Mouse (Mus musculus): ENCODE results near the gene Mbnl1. TPM values are rescaled to one million over a fixed set of nuclear protein-coding genes. Genes with fewer than 3 reads are reported as not detected.
"Not testable (repeated sequence)": the region's sequence is repeated elsewhere in the genome, so short reads cannot be mapped to it uniquely, and the experiment has no call there.

The Mbnl1 gene
- 58.0 and 66.8 TPM in 2 replicates for polyA plus RNA-seq (2014; fragmentation: Nextera tagmentation; extraction: Ambion mirVana)

- H3K36me3 ChIP-seq (ENCODE audit: control insufficient read depth, insufficient read depth, low read length) = no peaks in the 10 kb centered on the region
- DNase-seq (no peak), ATAC-seq (ENCODE audit: low FRiP score, low TSS enrichment) (no peak)
- no peak within 1 kb of the TSS for H3K4me3 ChIP-seq (replicated peaks; ENCODE audit: low read depth, low read length)
- no peaks in the 10 kb centered on the region for H3K4me1 ChIP-seq (ENCODE audit: control insufficient read depth, insufficient read depth, low read length)
- 79% methylated on average over 5 of the region's 5 CpGs for WGBS
- no peaks in the 10 kb centered on the region for H3K9me3 ChIP-seq (ENCODE audit: control insufficient read depth, low read length)
- H3K4me2 ChIP-seq (ENCODE audit: low read length) = no peak within 1 kb of the TSS
- H3K27ac ChIP-seq (replicated peaks; ENCODE audit: low read depth, low read length) = no peak within 1 kb of the TSS
- H3K27me3 ChIP-seq (ENCODE audit: control insufficient read depth, insufficient read depth, low read length) = no peaks in the 10 kb centered on the region
- H3K9ac ChIP-seq (replicated peaks; ENCODE audit: low read length) = no peak within 1 kb of the TSS
Measured at GRCm38 (mm10) chr3:60472681-60473177, at the start of gene Mbnl1. TSS of gene Mbnl1 (plus strand) at chr3:60472830.

GRCm38 (mm10) chr3:60424148-60424547, 48.5 kb upstream of the Mbnl1 start:
- H3K36me3 ChIP-seq (ENCODE audit: control insufficient read depth, insufficient read depth, low read length) = no peaks in the 10 kb centered on the region
- H3K4me1 ChIP-seq (ENCODE audit: control insufficient read depth, insufficient read depth, low read length) = no peaks in the 10 kb centered on the region
- H3K9ac ChIP-seq (replicated peaks; ENCODE audit: low read length) = no peak overlapping the region
- H3K4me2 ChIP-seq (ENCODE audit: low read length) = no peak overlapping the region
- no peak overlapping the region for H3K4me3 ChIP-seq (replicated peaks; ENCODE audit: low read depth, low read length)
- WGBS = 81% methylated on average over 1 of the region's 1 CpGs
- no peak for DNase-seq
- H3K9me3 ChIP-seq (ENCODE audit: control insufficient read depth, low read length) = no peaks in the 10 kb centered on the region
- H3K27ac ChIP-seq (replicated peaks; ENCODE audit: low read depth, low read length) = no peak overlapping the region
- no peaks in the 10 kb centered on the region for H3K27me3 ChIP-seq (ENCODE audit: control insufficient read depth, insufficient read depth, low read length)
- no peak for ATAC-seq (ENCODE audit: low FRiP score, low TSS enrichment)

DNA sequence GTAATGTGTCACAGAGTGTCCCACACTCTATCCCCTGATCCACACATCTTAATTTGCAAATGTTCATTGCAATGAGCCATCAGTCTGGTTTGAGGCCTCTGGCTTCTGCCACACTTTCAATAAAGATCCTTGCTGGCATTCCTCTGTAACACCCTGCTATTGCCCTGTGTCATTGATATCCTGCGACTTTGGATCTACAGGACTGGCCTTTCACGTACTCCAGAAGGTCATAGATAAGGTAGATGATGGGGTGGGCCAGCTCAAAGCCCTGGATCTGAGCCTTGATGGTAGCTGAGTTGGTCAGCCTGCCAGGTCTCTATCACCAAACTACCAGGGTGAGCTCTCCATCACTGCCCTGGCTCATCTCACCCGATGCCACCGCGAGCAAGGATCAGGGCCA, 43.6 kb upstream of the Mbnl1 start:
- H3K27ac ChIP-seq (replicated peaks; ENCODE audit: low read depth, low read length) = no peak overlapping the region
- H3K36me3 ChIP-seq (ENCODE audit: control insufficient read depth, insufficient read depth, low read length) = no peaks in the 10 kb centered on the region
- no peak overlapping the region for H3K9ac ChIP-seq (replicated peaks; ENCODE audit: low read length)
- no peak overlapping the region for H3K4me2 ChIP-seq (ENCODE audit: low read length)
- H3K4me3 ChIP-seq (replicated peaks; ENCODE audit: low read depth, low read length) = no peak overlapping the region
- no peaks in the 10 kb centered on the region for H3K27me3 ChIP-seq (ENCODE audit: control insufficient read depth, insufficient read depth, low read length)
- ATAC-seq (ENCODE audit: low FRiP score, low TSS enrichment) (no peak), DNase-seq (no peak)
- no peaks in the 10 kb centered on the region for H3K9me3 ChIP-seq (ENCODE audit: control insufficient read depth, low read length)
- 95% methylated on average over 5 of the region's 5 CpGs for WGBS
- no peaks in the 10 kb centered on the region for H3K4me1 ChIP-seq (ENCODE audit: control insufficient read depth, insufficient read depth, low read length)

DNA sequence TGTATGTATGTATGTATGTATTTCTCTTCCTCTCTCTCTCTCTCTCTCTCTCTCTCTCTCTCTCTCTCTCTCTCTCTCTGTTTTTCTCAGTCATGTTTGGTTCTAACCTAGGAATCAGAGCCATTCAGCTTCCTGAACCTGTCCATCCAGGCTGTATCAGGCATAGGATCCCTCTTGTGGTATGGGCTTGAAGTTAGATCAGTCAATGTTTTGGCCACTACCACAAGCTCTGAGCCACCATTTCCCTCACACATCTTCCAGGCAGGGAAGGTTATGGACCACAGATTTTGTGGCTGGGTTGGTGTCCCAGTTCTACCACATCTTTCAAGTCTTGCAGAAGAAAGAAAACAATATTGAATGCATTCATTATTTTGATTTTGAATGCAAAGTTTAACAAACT, 35.4 kb upstream of the Mbnl1 start:
- Histone ChIP-seq H3K27me3 (ENCODE audit: control insufficient read depth, insufficient read depth, low read length) (no peaks in the 10 kb centered on the region), H3K4me2 (ENCODE audit: low read length) (no peak overlapping the region), H3K4me1 (ENCODE audit: control insufficient read depth, insufficient read depth, low read length) (no peaks in the 10 kb centered on the region), H3K36me3 (ENCODE audit: control insufficient read depth, insufficient read depth, low read length) (no peaks in the 10 kb centered on the region), H3K4me3 (replicated peaks; ENCODE audit: low read depth, low read length) (no peak overlapping the region), H3K9ac (replicated peaks; ENCODE audit: low read length) (no peak overlapping the region), H3K27ac (replicated peaks; ENCODE audit: low read depth, low read length) (no peak overlapping the region), H3K9me3 (ENCODE audit: control insufficient read depth, low read length) (no peaks in the 10 kb centered on the region)
- ATAC-seq (ENCODE audit: low FRiP score, low TSS enrichment) (no peak), DNase-seq (no peak)

DNA sequence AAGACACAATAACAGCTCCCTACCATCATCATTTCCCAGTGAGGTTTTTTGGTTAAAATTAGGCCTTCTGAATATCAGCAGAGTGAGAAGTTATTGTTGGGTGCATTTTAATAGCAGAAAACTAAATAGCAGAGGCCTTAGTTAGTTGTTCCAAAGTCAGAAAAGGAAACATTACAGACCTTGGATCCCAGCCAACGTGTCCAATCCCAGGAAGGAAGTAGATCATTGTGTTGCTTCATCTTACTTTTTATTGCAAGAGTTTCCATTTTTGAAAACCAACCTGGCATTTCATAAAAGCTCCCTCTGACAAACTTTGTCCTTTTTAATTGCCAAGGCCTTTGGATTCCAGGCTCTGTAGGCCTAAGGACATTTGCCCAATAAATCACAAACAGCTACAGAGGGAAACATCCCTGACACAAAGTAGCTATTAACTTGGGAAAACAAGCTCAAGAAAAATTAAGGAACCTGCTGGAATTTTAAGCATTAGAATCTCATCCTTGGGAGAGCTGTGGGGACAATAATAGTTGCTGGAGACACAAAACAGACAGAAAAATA, 34.9 kb upstream of the Mbnl1 start:
- Histone ChIP-seq H3K4me3 (replicated peaks; ENCODE audit: low read depth, low read length) (no peak overlapping the region), H3K4me1 (ENCODE audit: control insufficient read depth, insufficient read depth, low read length) (no peaks in the 10 kb centered on the region), H3K4me2 (ENCODE audit: low read length) (no peak overlapping the region), H3K27me3 (ENCODE audit: control insufficient read depth, insufficient read depth, low read length) (no peaks in the 10 kb centered on the region), H3K27ac (replicated peaks; ENCODE audit: low read depth, low read length) (no peak overlapping the region), H3K9ac (replicated peaks; ENCODE audit: low read length) (no peak overlapping the region), H3K9me3 (ENCODE audit: control insufficient read depth, low read length) (no peaks in the 10 kb centered on the region), H3K36me3 (ENCODE audit: control insufficient read depth, insufficient read depth, low read length) (no peaks in the 10 kb centered on the region)
- DNase-seq = no peak
- no peak for ATAC-seq (ENCODE audit: low FRiP score, low TSS enrichment)
- 88% methylated on average over 1 of the region's 1 CpGs for whole genome bisulfite sequencing

DNA sequence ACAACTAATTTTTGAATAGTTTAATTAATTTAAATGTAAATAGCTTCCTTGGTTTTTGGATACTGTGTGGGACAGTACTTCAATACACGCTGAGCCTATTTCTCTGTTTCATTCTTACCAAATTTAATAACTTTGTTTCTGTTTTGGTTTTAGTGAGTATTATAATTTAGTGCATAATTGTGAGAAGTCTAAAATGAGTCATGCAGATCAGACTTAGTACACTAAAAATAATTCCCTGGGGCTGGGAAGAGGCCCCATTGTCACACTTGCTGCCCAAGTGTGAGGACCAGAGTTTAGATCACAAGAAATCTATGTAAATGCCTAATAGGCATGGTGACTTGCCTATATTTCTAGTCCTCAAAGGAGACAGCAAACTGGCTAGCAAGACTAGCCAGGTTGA, 33.9 kb upstream of the Mbnl1 start:
- no peak for DNase-seq
- H3K27me3 ChIP-seq (ENCODE audit: control insufficient read depth, insufficient read depth, low read length) = no peaks in the 10 kb centered on the region
- no peak overlapping the region for H3K4me3 ChIP-seq (replicated peaks; ENCODE audit: low read depth, low read length)
- H3K9me3 ChIP-seq (ENCODE audit: control insufficient read depth, low read length) = no peaks in the 10 kb centered on the region
- 94% methylated on average over 1 of the region's 1 CpGs for WGBS
- H3K4me1 ChIP-seq (ENCODE audit: control insufficient read depth, insufficient read depth, low read length) = no peaks in the 10 kb centered on the region
- no peak overlapping the region for H3K9ac ChIP-seq (replicated peaks; ENCODE audit: low read length)
- H3K36me3 ChIP-seq (ENCODE audit: control insufficient read depth, insufficient read depth, low read length) = no peaks in the 10 kb centered on the region
- no peak overlapping the region for H3K27ac ChIP-seq (replicated peaks; ENCODE audit: low read depth, low read length)
- no peak overlapping the region for H3K4me2 ChIP-seq (ENCODE audit: low read length)
- ATAC-seq (ENCODE audit: low FRiP score, low TSS enrichment) = no peak

GRCm38 (mm10) chr3:60461828-60462521, 10.7 kb upstream of the Mbnl1 start:
- DNase-seq (no peak), ATAC-seq (ENCODE audit: low FRiP score, low TSS enrichment) (no peak)
- Histone ChIP-seq H3K4me3 (replicated peaks; ENCODE audit: low read depth, low read length) (no peak overlapping the region), H3K27ac (replicated peaks; ENCODE audit: low read depth, low read length) (no peak overlapping the region), H3K9ac (replicated peaks; ENCODE audit: low read length) (no peak overlapping the region), H3K4me1 (ENCODE audit: control insufficient read depth, insufficient read depth, low read length) (no peaks in the 10 kb centered on the region), H3K36me3 (ENCODE audit: control insufficient read depth, insufficient read depth, low read length) (no peaks in the 10 kb centered on the region), H3K9me3 (ENCODE audit: control insufficient read depth, low read length) (no peaks in the 10 kb centered on the region), H3K4me2 (ENCODE audit: low read length) (no peak overlapping the region), H3K27me3 (ENCODE audit: control insufficient read depth, insufficient read depth, low read length) (no peaks in the 10 kb centered on the region)
- WGBS = 92% methylated on average over 6 of the region's 6 CpGs

DNA sequence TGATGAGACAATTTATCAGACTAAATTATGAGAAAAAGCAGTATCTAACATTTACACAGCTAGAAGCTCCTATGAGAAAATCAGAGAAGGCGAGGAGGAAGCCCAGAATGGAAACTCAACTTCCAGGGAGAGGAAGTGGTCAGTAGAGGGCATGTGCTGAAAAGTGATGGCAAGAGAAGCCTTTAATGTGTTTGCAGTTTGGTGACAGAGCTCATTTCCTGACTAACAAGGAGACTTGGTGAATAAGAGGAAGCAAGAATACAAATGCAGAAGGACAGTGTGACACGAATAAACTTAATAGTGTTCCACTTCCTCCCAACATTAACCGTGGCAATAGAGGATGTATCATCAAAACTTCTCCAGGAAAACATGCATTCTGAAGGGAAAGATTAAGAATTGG, 4.0 kb upstream of the Mbnl1 start:
- ATAC-seq (ENCODE audit: low FRiP score, low TSS enrichment) = not testable (repeated sequence)

DNA sequence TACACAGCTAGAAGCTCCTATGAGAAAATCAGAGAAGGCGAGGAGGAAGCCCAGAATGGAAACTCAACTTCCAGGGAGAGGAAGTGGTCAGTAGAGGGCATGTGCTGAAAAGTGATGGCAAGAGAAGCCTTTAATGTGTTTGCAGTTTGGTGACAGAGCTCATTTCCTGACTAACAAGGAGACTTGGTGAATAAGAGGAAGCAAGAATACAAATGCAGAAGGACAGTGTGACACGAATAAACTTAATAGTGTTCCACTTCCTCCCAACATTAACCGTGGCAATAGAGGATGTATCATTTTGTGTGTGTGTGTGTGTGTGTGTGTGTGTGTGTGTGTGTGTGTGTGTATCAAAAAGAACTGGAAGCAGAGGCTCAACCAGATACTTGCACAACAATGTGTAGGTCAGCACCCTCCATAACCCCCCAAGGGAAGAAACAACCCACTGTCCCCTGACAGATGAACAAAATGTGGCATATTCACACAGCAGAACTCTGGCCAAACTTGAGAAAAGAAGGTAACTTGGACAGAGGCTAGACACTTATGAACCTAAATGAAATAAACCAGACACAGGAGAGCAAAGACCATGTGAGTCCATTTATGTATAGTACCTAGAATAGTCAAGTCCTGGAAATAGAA, 3.3 kb upstream of the Mbnl1 start:
- WGBS = 88% methylated on average over 2 of the region's 3 CpGs

More for the DNA sequence above, 4.0 kb upstream of the Mbnl1 start:
- H3K27ac ChIP-seq (replicated peaks; ENCODE audit: low read depth, low read length); H3K4me2 ChIP-seq (ENCODE audit: low read length); H3K27me3 ChIP-seq (ENCODE audit: control insufficient read depth, insufficient read depth, low read length); H3K9ac ChIP-seq (replicated peaks; ENCODE audit: low read length); H3K36me3 ChIP-seq (ENCODE audit: control insufficient read depth, insufficient read depth, low read length); H3K4me3 ChIP-seq (replicated peaks; ENCODE audit: low read depth, low read length); DNase-seq; H3K9me3 ChIP-seq (ENCODE audit: control insufficient read depth, low read length); H3K4me1 ChIP-seq (ENCODE audit: control insufficient read depth, insufficient read depth, low read length): not testable (repeated sequence)
- 76% methylated on average over 2 of the region's 3 CpGs for WGBS

More for the DNA sequence above, 3.3 kb upstream of the Mbnl1 start:
- DNase-seq; H3K4me1 ChIP-seq (ENCODE audit: control insufficient read depth, insufficient read depth, low read length); H3K36me3 ChIP-seq (ENCODE audit: control insufficient read depth, insufficient read depth, low read length); H3K9me3 ChIP-seq (ENCODE audit: control insufficient read depth, low read length); ATAC-seq (ENCODE audit: low FRiP score, low TSS enrichment); H3K4me2 ChIP-seq (ENCODE audit: low read length); H3K9ac ChIP-seq (replicated peaks; ENCODE audit: low read length); H3K27ac ChIP-seq (replicated peaks; ENCODE audit: low read depth, low read length); H3K4me3 ChIP-seq (replicated peaks; ENCODE audit: low read depth, low read length); H3K27me3 ChIP-seq (ENCODE audit: control insufficient read depth, insufficient read depth, low read length): not testable (repeated sequence)
